Mouse (Mus musculus): Measurements from ENCODE around the gene Orai2.
"Not testable (repeated sequence)": the region's sequence is repeated elsewhere in the genome, so short reads cannot be mapped to it uniquely, and the experiment has no call there.

Orai2 gene

GRCm38 (mm10) chr5:136170512-136171362 lies at the start of gene Orai2:
Gene Orai2 (minus strand): TSS chr5:136170713.
- DNase-seq (ENCODE audit: low spot score in 2 of 2) = peak; percentile 76 to 81

DNA sequence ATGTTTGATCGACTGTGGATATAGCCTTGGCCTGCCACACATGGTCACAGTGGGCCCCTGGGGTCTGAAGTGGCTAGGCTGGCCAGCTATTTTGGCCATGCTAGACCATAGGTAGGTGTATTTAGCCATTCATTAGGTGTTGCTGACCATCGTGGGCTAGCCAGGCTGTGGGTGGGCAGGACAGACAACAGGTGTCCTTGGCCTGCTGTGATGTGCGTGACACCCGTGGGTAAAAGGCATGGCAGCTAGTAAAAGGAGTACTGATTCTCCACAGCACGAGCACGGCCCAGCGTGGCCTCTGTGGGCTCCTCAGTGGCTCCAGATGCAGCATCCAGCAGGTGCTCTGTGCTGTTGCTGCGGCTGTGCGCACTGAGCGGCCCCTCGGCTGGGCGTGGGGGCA lies 48.1 kb upstream of the Orai2 start:
- no peak for DNase-seq (ENCODE audit: low spot score in 2 of 2)

- DNase-seq (ENCODE audit: low spot score in 2 of 2) = no peak
Measured at GRCm38 (mm10) chr5:136217932-136218381, 47.4 kb upstream of the Orai2 start.

DNA sequence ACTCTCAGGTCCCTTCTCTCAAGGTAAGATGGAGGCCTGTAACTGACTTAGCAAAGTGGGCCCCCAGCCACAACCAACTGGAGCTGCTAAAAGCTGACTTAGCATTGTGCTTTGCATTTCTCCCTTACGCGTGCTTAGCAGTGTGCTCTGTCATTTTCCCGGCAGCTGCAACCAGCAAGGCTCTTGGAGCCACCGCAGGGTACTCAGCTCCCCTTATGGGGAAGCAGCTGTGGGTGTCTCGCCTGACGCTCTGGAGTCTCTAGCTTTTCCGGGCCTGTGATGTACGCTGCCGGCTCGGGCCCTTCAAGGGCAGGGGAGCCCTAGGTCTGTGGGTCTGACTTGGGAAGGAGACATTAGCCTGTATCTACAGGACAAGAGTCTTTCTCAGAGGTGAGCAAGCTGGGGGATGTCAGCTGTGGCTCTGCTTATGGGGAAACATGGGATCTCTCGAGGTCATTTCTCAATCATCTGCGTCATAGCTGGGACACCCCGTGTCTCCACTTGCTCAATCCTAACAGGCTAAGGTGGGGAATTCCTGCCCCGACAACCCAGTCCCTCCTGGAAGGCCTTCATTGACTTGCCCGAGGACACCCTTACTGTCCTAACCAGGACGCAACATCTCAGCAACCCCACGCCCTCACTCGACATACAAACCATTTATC lies 46.6 kb upstream of the Orai2 start:
- no peak for DNase-seq (ENCODE audit: low spot score in 2 of 2)

GRCm38 (mm10) chr5:136215958-136216357 lies 45.4 kb upstream of the Orai2 start:
- no peak for DNase-seq (ENCODE audit: low spot score in 2 of 2)

DNA sequence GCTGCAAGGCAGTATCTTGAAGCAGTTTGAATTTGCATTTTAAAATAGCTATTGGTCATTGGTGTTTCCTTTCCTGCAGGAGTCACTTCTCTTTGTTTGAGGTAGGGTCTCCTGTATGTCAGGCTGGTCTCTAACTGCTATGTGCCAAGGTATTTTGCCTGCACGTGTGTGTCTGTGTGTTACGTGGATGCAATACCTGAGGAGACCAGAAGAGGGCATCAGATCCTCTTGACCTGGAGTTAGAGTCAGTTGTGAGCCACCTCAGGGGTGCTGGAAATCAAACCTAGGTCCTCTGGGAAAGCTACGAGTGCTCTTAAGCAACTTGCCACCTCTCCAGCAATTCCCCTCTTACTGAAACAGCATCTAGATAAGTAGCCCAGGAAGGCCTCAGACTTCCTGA lies 44.7 kb upstream of the Orai2 start:
- no peak for DNase-seq (ENCODE audit: low spot score in 2 of 2)

- DNase-seq (ENCODE audit: low spot score in 2 of 2) = no peak
Measured at GRCm38 (mm10) chr5:136213716-136214115, 43.2 kb upstream of the Orai2 start.

DNA sequence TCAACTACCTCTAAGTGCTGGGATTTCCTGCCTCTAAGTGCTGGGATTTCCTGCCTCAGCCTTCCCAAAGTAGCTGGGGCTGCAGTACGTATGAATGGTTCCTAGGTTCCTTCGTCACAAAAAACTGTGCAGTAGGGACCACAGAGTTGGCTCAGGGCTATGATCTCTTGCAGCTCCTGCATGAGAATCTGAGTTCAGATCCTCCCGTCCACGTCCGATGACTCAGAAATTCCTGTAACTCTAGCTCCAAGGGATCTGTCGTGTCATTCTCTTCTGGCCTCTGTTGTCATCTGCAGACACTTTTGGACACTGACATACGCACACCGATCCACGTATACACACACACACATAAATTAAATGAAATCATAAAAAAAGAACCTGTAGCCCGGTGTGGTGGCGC lies 42.2 kb upstream of the Orai2 start:
- DNase-seq (ENCODE audit: low spot score in 2 of 2) = no peak

DNA sequence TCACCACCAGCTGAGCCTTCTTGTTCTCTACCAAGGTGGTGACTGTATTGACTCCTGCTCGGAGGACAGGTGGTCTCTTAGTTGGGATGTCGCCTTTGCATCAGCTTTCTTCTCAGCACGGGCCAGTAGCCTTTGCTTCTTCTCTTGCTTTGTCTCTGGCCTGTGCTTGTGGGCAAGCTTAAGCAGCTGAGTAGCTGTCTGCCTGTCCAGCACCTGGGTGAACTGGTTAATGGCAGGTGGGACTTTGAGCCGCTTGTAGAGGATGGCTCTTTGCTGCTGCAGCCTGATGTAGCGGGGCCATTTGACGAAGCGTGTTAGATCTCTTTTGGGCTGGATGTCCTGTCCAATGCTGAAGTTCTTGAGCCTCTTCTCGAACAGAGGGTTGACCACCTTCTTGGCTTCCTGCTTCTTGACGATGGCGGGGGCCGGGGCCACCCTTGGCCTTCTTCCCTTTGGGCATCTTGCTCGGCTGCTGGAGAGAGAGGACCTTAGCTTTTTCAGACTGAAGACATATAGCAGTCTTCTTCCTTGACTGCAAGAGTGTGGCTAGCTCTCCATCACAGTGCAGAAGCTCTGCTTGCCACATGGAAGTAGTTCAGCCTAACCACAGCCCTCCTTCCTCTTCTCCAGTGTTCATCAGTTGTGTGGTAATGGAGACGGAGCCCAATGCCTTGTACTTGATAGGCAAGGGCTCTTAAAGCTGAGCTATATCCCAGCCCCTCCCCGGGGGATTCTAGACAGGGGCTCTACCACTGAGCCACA lies 41.0 kb upstream of the Orai2 start:
- DNase-seq (ENCODE audit: low spot score in 2 of 2) = not testable (repeated sequence)

- DNase-seq (ENCODE audit: low spot score in 2 of 2) = no peak
Measured at GRCm38 (mm10) chr5:136210549-136210948, 40.0 kb upstream of the Orai2 start.

DNA sequence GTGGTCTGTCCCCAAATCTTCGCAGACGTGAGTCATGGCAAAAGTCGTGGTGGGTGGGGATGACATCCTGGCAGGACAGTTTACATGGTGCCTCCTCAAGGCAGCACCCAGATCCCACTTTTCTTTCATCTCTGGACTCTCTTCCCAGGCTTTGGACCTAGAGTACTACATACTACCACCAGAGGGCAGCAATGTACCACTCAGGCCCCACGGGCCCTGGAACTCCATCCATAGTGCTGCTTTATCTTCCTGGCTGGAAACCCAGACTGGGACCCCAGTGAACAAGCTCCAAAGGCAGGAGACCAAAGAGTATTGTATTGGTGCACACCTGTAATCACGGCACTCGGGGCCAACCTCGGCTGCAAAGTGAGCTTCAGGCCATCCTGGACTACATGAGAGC lies 31.3 kb upstream of the Orai2 start:
- peak in 1 of 2 experiments; percentile 70 for DNase-seq (ENCODE audit: low spot score in 2 of 2)

DNA sequence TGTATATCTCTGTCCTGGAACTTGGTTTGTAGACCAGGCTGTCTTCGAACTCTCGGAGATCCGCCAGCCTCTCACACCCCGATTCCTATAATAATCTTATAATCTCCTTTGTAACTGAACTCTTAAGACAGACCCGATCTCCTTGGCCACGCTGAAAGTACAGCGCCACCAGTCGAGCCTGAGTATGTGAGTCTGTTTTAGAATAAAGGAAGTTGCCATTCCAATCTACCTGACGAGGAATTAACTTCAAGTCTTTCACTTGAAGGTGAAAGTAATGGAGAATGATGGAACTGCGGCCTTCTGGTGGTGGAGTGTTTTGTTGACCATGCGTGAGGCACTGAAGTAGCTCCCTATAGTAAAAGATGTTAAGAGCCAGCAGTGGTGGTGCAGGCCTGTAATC lies 29.0 kb upstream of the Orai2 start:
- no peak for DNase-seq (ENCODE audit: low spot score in 2 of 2)

DNA sequence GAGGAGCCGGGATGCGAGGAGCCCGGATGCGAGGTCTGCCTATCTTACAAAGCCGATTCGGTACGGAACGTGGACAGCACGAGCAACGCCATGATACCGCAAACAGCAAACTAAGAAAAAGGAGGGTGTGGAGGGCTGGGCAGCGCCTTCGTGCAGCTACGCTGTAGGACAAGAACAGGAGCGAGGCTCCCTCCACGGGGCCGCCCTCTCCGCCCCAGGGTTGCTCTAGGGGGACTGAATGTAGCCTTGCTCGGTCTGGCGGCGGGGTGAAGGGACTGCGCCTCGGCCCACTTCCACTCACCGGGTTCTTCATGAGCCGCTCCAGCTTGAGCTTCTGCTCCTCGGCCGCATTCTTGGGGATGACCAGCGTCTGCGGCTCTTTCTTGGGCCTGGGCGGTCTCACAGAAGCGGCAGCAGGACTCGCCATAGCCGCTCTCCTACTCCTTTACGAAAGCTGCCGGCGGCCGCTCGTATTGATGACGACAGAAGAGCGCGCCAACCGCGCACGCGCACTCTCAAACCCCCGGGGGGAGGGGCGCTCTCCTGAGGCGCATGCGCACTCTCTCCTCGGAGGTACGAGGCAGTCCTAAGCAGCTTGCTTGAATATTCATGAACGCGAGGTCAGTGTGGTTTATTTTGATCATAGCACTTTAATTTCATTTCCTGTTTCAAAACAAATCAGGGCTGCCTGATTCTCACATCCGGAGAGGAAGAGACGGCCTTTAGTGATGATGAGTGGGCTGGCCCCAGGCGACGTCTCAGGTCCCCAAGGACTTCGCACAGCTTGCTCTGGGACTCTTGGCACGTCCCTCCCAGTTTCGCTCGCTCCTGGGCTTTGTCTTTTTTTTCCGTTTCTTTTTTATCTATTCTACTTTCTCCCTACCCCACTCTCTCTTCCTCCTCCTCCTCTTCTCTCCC lies 28.2 kb upstream of the Orai2 start, which contains the start of gene Prkrip1:
TSS of gene Prkrip1 (minus strand) at position 490 of the 918 bp plus-strand sequence.
- DNase-seq (ENCODE audit: low spot score in 2 of 2) = peak; percentile 88 to 92

- DNase-seq (ENCODE audit: low spot score in 2 of 2) = no peak
Measured at GRCm38 (mm10) chr5:136191870-136192269, 21.4 kb upstream of the Orai2 start.

DNA sequence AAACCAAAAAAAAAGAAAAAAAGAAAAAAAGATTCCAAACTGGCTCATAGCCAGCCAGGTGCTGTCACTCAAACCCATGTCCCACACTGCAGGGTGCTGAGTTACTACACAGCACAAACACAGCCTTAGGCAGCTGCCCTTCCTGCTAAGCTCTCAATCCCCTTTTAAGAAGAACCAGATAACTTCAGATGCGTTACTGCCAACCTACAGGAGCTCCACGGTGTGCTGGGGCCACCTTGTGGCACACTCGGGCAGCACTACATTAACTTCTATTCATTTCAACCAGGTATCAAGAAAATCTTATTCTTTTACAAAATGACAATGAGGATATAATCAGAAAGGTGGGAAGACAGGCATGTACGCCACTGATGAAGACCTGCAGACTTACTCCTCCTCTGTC lies 16.2 kb upstream of the Orai2 start:
- peak in 1 of 2 experiments; percentile 45 for DNase-seq (ENCODE audit: low spot score in 2 of 2)

DNA sequence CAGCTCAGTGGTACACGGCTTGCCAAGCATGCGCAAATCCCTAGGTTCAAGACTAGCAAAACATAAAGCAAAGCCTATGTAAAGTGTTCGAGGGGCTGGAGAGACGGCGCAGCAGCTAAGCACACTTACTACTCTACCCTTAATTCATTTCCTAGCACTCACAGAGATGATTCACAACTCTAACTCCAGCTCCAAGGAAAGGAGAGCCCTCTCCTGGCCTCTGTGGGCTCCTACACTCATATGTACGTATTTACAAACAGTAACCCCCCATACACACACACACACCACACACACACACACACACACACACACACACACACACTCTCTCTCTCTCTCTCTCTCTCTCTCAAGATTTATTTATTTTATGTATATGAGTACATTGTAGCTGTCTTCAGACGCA lies 13.3 kb upstream of the Orai2 start:
- DNase-seq (ENCODE audit: low spot score in 2 of 2) = no peak

- DNase-seq (ENCODE audit: low spot score in 2 of 2) = no peak
Measured at GRCm38 (mm10) chr5:136182830-136183229, 12.3 kb upstream of the Orai2 start.

DNA sequence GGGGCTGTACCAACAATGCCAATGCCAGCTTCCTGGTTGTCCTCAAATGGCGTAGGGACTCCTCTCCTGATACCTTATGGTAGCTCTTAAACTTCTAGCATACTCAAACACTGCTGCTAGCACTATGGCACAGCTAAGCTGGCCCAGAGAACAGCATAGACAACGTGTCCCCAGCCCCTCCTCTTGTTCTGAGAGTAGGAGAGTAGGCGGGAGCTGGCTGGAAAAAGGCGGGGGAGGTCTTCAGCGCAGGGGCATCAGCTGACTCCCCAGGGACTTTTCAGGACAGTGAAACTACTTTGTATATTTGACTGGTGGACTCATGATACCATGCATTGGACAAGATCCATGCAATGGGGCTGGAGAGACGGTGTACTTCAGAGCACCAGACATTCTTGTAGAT lies 11.5 kb upstream of the Orai2 start:
- DNase-seq (ENCODE audit: low spot score in 2 of 2) = no peak

DNA sequence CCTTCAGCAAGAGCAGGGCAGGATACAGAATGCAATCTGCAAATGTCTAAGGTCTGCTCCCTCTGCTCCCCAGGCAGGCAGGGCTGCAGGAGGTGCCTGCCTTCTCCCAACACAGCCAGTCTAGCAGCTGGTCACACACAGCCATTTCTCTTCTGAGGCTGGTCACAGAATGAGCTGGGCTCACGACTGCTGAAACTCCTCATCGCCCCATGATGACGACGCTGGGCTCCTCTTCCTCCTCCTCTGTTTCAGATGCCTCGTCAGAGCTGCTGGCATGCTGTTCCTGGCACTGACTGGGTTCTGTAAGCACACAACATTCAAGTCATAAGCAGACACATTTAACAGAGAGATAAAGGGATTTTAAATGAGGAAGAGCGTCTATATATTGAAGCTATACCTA lies 10.7 kb upstream of the Orai2 start:
- no peak for DNase-seq (ENCODE audit: low spot score in 2 of 2)

DNA sequence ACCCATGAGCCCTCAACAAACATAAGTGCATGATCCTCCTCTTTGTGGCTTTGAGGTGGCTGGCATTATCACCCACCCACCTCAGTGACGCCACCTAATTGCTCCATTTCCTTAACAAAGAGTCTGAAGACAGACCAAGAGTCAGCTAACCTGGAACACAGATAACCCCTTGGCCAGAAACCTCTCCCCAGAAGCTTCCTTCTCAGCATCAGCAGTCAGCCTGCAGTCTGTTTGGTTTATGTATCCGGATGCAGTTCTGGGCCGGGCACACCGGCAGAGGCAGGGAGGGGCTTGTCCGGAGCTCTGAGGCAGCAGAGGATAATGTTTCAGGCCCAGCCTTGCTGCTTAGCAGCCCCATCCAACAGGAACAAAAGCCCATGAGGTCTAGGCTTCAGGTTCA lies 9.1 kb upstream of the Orai2 start:
- no peak for DNase-seq (ENCODE audit: low spot score in 2 of 2)

Measured in frontal cortex, postnatal 14 days (tissue).